Mouse (Mus musculus): ENCODE results near the gene Junb. TPM values are rescaled to one million over a fixed set of nuclear protein-coding genes. Genes with fewer than 3 reads are reported as not detected.

The Junb gene
- polyA plus RNA-seq, 1 experiment from 2014 or later = 6.2 TPM

DNA sequence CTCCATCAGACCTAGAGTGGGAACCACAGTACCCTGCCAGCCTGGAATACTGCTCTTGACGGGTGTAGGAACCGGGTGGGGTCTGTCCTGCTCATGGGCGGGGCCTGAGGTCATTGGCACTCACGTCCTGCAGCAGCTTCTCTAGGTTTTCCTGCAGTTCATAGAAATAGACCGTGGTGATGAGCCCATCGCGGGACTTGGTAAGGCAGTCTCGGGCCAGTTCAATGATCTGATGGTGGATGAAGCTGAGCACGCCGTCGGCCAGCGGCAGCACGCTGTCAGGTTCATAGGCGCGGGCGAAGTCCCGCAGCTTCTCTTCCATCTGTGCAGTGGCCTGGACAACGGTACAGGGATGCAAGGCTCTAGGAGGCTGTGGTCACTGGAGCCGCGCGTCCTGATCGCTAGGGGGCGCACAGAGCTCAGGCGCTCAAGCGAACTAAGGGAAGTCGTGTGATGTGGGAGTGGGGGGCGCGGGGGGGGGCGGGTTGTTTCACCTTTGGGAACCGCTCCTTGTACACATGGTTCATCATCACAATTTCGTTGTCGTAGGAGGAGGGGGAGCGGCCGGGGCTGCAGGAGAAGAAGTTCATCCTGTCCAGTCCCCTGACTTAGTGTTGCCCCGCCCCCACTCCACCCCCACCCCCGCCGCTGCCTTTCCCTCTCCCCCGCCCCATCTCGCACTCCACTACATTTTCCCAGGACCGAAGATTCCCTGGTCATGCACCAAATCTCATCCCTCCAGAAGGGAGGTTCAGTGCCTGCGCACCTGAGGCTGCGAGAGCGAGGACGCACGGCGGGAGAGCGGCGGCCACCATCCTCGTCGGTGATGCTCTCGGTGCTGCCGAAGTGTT lies 49.8 kb downstream of the Junb start:
- no peak overlapping the region for H3K27ac ChIP-seq (ENCODE audit: low read depth, low read length)
- no peak overlapping the region; the same call in 1 of the 2 replicates for H3K9ac ChIP-seq (ENCODE audit: low read length)
- H3K9me3 ChIP-seq (ENCODE audit: control insufficient read depth, low read length) = no peaks in the 10 kb centered on the region
- peak overlapping the region; percentile 50 for H3K4me2 ChIP-seq (ENCODE audit: low read depth)
- peak overlapping the region; percentile 29 for H3K4me3 ChIP-seq (ENCODE audit: low read depth, low read length)
- H3K36me3 ChIP-seq (ENCODE audit: control insufficient read depth, insufficient read depth, low read length) = no peaks in the 10 kb centered on the region
- 2% methylated on average over 49 of the region's 52 CpGs for WGBS
- no peaks in the 10 kb centered on the region for H3K4me1 ChIP-seq (ENCODE audit: control insufficient read depth, insufficient read depth, low read length)
- peak; percentile 86 for DNase-seq (ENCODE audit: low spot score)
- peaks cover 19% of the 10 kb centered on the region for H3K27me3 ChIP-seq (ENCODE audit: control insufficient read depth, insufficient read depth, low read length)
- peak; percentile 72 for ATAC-seq (ENCODE audit: insufficient read depth, low FRiP score, low TSS enrichment)

DNA sequence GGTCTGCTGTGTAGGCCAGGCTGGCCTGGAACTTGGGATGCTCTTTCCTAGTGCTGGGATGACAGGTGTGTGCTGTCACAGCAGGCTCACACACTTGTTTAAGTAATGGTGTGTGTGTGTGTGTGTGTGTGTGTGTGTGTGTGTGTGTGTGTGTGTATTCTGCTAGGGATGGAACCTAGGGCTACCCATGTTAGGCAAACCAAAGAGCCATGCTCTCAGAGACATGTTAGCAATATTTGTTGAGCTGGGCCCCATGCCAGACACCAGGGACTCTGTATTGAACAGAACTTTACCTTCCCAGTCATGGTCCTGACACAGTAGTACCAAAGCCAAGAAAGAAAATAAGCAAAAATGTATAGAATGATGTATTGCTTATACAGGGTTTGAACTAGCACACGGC lies 51.0 kb downstream of the Junb start:
- H3K27ac ChIP-seq (ENCODE audit: low read depth, low read length) = no peak overlapping the region
- no peaks in the 10 kb centered on the region for H3K4me1 ChIP-seq (ENCODE audit: control insufficient read depth, insufficient read depth, low read length)
- ATAC-seq (ENCODE audit: insufficient read depth, low FRiP score, low TSS enrichment) (no peak), DNase-seq (ENCODE audit: low spot score) (no peak)
- peaks cover 19% of the 10 kb centered on the region for H3K27me3 ChIP-seq (ENCODE audit: control insufficient read depth, insufficient read depth, low read length)
- H3K9ac ChIP-seq (ENCODE audit: low read length) = no peak overlapping the region
- H3K36me3 ChIP-seq (ENCODE audit: control insufficient read depth, insufficient read depth, low read length) = no peaks in the 10 kb centered on the region
- 77% methylated on average over 1 of the region's 1 CpGs for WGBS
- H3K9me3 ChIP-seq (ENCODE audit: control insufficient read depth, low read length) = no peaks in the 10 kb centered on the region
- H3K4me3 ChIP-seq (ENCODE audit: low read depth, low read length) = no peak overlapping the region
- no peak overlapping the region for H3K4me2 ChIP-seq (ENCODE audit: low read depth)

DNA sequence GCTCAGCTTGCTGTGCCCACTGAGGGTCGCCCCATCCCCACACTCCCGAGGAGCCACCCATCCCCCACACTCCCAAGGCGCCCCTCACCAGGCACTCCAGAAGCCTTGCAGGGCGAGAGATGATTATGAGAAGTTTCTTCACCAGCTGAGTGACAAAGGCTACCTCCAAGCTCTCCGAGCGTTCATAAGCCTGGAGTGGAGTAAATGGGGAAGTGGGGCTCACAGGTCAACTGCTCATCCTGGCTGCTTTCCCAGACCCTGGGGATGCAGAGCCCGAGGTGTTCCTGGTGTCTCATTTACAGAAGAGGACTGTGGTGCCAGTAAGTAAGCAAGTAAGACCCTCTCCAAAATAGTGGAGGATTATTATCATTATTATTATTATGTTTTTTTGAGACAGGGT lies 53.0 kb downstream of the Junb start:
- WGBS = 73% methylated on average over 7 of the region's 7 CpGs
- Histone ChIP-seq H3K27me3 (ENCODE audit: control insufficient read depth, insufficient read depth, low read length) (peaks cover 16% of the 10 kb centered on the region), H3K27ac (ENCODE audit: low read depth, low read length) (no peak overlapping the region), H3K36me3 (ENCODE audit: control insufficient read depth, insufficient read depth, low read length) (no peaks in the 10 kb centered on the region), H3K4me2 (ENCODE audit: low read depth) (no peak overlapping the region), H3K4me1 (ENCODE audit: control insufficient read depth, insufficient read depth, low read length) (no peaks in the 10 kb centered on the region), H3K9ac (ENCODE audit: low read length) (no peak overlapping the region), H3K9me3 (ENCODE audit: control insufficient read depth, low read length) (no peaks in the 10 kb centered on the region), H3K4me3 (ENCODE audit: low read depth, low read length) (no peak overlapping the region)
- DNase-seq (ENCODE audit: low spot score) = no peak
- ATAC-seq (ENCODE audit: insufficient read depth, low FRiP score, low TSS enrichment) = no peak

Small RNAs within 50 kb of the gene (microRNA-seq; reads per million reads assigned to microRNA genes)
- not detected for gene Gm24197

Other genes starting within 250 kb of the Junb start
- gene Nfix, start 178.4 kb downstream of the Junb start, polyA plus RNA-seq (2014; fragmentation: Nextera tagmentation; extraction: Ambion mirVana) = 3.1 and 3.7 TPM in 2 replicates
- 4.7 and 7.3 TPM in 2 replicates for gene Dand5, start 155.9 kb downstream of the Junb start, polyA plus RNA-seq (2014; fragmentation: Nextera tagmentation; extraction: Ambion mirVana)
- gene Gadd45gip1, start 147.2 kb downstream of the Junb start, polyA plus RNA-seq (2014; fragmentation: Nextera tagmentation; extraction: Ambion mirVana) = 38.6 and 38.7 TPM in 2 replicates
- 101 TPM in 2 replicates for gene Rad23a, start 138.1 kb downstream of the Junb start, polyA plus RNA-seq (2014; fragmentation: Nextera tagmentation; extraction: Ambion mirVana)
- gene Calr, start 131.8 kb downstream of the Junb start, polyA plus RNA-seq (2014; fragmentation: Nextera tagmentation; extraction: Ambion mirVana) = 870 and 925 TPM in 2 replicates
- gene Farsa, start 121.7 kb downstream of the Junb start, polyA plus RNA-seq (2014; fragmentation: Nextera tagmentation; extraction: Ambion mirVana) = 95.7 and 104 TPM in 2 replicates
- 50.5 and 56.9 TPM in 2 replicates for gene Syce2, start 106.6 kb downstream of the Junb start, polyA plus RNA-seq (2014; fragmentation: Nextera tagmentation; extraction: Ambion mirVana)
- gene Gcdh, start 84.8 kb downstream of the Junb start, polyA plus RNA-seq (2014; fragmentation: Nextera tagmentation; extraction: Ambion mirVana) = 31.5 and 33.7 TPM in 2 replicates
- 11.8 and 12.9 TPM in 2 replicates for gene Klf1, start 76.8 kb downstream of the Junb start, polyA plus RNA-seq (2014; fragmentation: Nextera tagmentation; extraction: Ambion mirVana)
- 4.0 and 4.9 TPM in 2 replicates for gene Dnase2a, start 70.2 kb downstream of the Junb start, polyA plus RNA-seq (2014; fragmentation: Nextera tagmentation; extraction: Ambion mirVana)
- gene Mast1, start 41.4 kb downstream of the Junb start, polyA plus RNA-seq (2014; fragmentation: Nextera tagmentation; extraction: Ambion mirVana) = 13.8 and 14.6 TPM in 2 replicates
- 0.25 TPM in 1 of 2 replicates, not detected in the other for gene Rtbdn, start 31.7 kb downstream of the Junb start, polyA plus RNA-seq (2014; fragmentation: Nextera tagmentation; extraction: Ambion mirVana)
- gene Gm49661, start 9.3 kb downstream of the Junb start, polyA plus RNA-seq (2014; fragmentation: Nextera tagmentation; extraction: Ambion mirVana) = not detected in 2 replicates
- 1,335 and 1,358 TPM in 2 replicates for gene Prdx2, start 9.1 kb downstream of the Junb start, polyA plus RNA-seq (2014; fragmentation: Nextera tagmentation; extraction: Ambion mirVana)
- 92.9 and 116 TPM in 2 replicates for gene Rnaseh2a, start 9.0 kb downstream of the Junb start, polyA plus RNA-seq (2014; fragmentation: Nextera tagmentation; extraction: Ambion mirVana)
- 10.5 and 12.9 TPM in 2 replicates for gene Hook2, start 11.9 kb upstream of the Junb start, polyA plus RNA-seq (2014; fragmentation: Nextera tagmentation; extraction: Ambion mirVana)
- not detected in 2 replicates for gene Best2, start 35.8 kb upstream of the Junb start, polyA plus RNA-seq (2014; fragmentation: Nextera tagmentation; extraction: Ambion mirVana)
- 129 and 130 TPM in 2 replicates for gene Asna1, start 46.6 kb upstream of the Junb start, polyA plus RNA-seq (2014; fragmentation: Nextera tagmentation; extraction: Ambion mirVana)
- 158 and 170 TPM in 2 replicates for gene Trir, start 48.1 kb upstream of the Junb start, polyA plus RNA-seq (2014; fragmentation: Nextera tagmentation; extraction: Ambion mirVana)
- 16.3 and 19.7 TPM in 2 replicates for gene Tnpo2, start 58.2 kb upstream of the Junb start, polyA plus RNA-seq (2014; fragmentation: Nextera tagmentation; extraction: Ambion mirVana)
- gene Fbxw9, start 81.3 kb upstream of the Junb start, polyA plus RNA-seq (2014; fragmentation: Nextera tagmentation; extraction: Ambion mirVana) = 25.0 and 25.8 TPM in 2 replicates
- gene Gm5741, start 89.3 kb upstream of the Junb start, polyA plus RNA-seq (2014; fragmentation: Nextera tagmentation; extraction: Ambion mirVana) = not detected in 2 replicates
- 70.3 and 73.8 TPM in 2 replicates for gene Dhps, start 93.0 kb upstream of the Junb start, polyA plus RNA-seq (2014; fragmentation: Nextera tagmentation; extraction: Ambion mirVana)
- 117 and 119 TPM in 2 replicates for gene Wdr83os, start 102.0 kb upstream of the Junb start, polyA plus RNA-seq (2014; fragmentation: Nextera tagmentation; extraction: Ambion mirVana)
- 52.6 and 60.6 TPM in 2 replicates for gene Wdr83, start 102.6 kb upstream of the Junb start, polyA plus RNA-seq (2014; fragmentation: Nextera tagmentation; extraction: Ambion mirVana)
- 14.4 and 17.4 TPM in 2 replicates for gene Man2b1, start 104.6 kb upstream of the Junb start, polyA plus RNA-seq (2014; fragmentation: Nextera tagmentation; extraction: Ambion mirVana)
- gene Zfp791, start 144.4 kb upstream of the Junb start, polyA plus RNA-seq (2014; fragmentation: Nextera tagmentation; extraction: Ambion mirVana) = 1.2 and 1.7 TPM in 2 replicates
- gene Cks1brt, start 173.2 kb upstream of the Junb start, polyA plus RNA-seq (2014; fragmentation: Nextera tagmentation; extraction: Ambion mirVana) = not detected in 2 replicates
- gene Olfr371, start 247.3 kb upstream of the Junb start, polyA plus RNA-seq (2014; fragmentation: Nextera tagmentation; extraction: Ambion mirVana) = not detected in 2 replicates